Mouse (Mus musculus): ENCODE results near the gene Alcam.

The Alcam gene

DNA sequence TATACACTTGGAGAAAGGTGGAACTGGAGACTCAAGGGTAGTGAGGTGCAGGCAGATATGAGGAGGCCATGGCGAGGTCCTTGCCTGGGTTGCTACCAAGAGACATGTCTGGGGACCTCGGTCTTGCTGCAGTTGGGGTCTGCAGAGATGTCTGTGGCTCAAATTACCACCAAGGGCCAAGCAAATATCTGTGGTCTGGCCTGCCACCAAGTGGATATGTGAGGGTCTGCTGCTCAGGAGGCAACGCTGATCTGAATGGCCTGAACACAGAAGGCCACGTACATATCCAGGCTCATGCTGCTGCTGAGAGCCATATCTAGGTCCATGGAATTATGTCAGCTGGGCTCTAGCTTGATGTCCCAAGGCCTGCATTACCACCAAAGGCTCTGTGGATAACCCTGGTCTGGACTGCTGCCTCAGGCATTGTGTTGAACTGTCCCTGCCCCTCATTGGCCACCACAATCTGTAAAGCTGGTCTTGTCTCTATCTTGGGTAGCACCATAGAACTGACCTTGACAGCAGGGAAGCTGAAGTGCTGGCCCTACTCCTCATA, 210.4 kb downstream of the Alcam start:
- DNase-seq: no peak

GRCm38 (mm10) chr16:52242144-52242543, 211.7 kb downstream of the Alcam start:
- DNase-seq: no peak

DNA sequence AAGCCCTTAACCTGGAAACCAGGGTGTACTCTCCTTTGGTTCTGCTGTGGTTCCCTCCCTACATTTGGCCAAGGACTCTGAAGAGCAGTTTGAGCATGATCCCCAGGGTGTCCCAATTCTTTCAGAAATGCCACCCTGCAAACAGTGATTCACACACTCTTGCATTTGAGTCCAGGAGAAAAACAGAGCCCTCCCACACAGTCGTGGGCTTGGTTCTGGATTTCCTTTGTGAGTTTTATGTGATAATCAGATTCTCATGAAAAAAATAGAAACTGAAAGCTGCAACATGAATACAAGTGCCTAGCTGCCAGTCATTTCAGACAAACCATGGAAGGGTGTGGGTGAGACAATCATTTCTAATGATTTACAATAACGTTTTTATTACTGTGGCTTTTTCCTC, 223.9 kb downstream of the Alcam start:
- no peak for DNase-seq

DNA sequence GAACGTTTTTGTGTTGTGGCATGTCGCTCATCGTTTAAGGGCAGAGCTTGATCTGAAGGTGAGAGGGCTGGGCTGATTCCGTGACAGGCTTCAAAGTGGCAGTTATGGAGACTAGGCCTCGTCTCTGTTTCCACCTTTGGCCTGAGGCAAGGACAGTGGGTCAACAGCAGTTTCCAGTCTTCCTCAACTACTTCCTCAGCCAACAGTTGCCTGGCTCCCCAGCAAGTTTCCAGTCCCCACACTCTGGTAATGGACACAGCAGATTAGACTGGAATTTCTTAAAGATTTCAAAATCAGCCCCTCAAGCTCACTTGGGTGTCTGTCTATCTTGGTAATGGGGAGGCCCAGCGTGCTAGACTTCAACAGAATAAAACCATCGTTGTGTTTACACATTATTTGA, 224.4 kb downstream of the Alcam start:
- peak; percentile 10 to 44 for DNase-seq

- no peak for DNase-seq
Measured at GRCm38 (mm10) chr16:52222896-52223295, 231.0 kb downstream of the Alcam start.

- DNase-seq: peak; percentile 11 to 36
Measured at GRCm38 (mm10) chr16:52219069-52219468, 234.8 kb downstream of the Alcam start.

DNA sequence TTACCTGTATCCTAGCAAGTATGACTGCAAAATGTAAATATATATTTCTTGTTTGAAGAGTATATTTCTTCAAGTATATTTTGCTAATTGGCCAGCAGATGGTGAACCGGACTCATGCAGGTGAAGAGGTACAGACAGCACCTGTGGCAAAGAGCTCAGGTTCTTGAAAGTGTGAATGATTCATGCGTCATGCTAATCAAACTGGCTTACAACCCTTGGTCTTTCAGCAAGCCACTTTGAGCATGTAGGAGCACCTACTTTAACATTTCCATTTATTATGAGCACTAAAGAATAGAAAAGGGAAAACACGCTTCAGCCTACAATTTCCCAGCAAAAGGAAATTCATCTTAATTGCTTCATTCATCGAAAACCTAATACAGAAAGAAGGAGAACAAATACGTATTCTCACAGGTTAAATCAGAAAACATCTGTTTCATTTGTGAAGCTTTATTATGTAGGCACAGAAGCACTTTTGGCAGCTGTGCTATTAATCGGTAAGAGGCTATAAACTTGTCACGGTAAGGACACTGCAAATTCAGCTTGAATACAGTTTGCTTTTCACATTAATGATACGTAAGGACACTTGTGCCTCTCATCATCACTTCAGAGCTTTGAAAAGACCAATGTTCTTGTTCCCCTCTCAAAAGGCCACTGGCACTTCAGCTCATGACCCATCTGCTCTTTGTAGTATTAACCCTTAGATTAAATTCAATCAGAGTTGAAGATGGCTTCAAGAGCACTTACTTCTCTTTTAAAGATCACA, 242.8 kb downstream of the Alcam start:
- peak in 1 of 2 experiments; percentile 11 for DNase-seq

DNA sequence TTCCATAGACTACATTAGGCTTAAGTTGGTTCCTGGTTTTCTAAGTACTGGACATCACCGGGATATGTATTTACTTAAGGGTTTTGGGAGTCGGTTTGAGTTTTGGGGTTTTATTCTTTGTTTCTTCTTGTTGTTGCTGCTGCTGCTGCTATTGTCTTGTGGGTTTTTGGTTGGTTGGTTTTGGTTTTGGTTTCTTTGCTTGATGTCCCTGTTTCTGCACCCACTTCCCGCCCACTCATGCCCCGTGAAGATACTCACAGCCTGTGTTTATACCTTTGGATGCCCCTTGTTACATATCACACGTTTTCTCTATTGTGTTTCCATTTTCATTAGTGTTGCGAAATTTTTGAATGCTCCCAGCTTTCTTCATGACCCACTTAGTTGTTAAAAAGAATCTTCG, 253.8 kb downstream of the Alcam start:
- DNase-seq: no peak
